Mouse (Mus musculus) urinary bladder, postnatal 36 days (tissue): ENCODE results near the gene Plxdc1.

ENCODE experiments used
- DNase-seq, 2 experiments: peaks; one replicate each; pipeline ENCODE4 v3.0.0; 2022; ENCODE audit warnings: low spot score in 2 of 2, mixed read lengths in 1 of 2

The Plxdc1 gene

GRCm38 (mm10) chr11:98016824-98017223, 30.6 kb upstream of the Plxdc1 start:
- DNase-seq, result no peak

- no peak for DNase-seq
These were observed 29.9 kb upstream of the Plxdc1 start for GRCm38 (mm10) chr11:98016177-98016576.

GRCm38 (mm10) chr11:98012831-98013230, 26.6 kb upstream of the Plxdc1 start:
- DNase-seq, result no peak

- DNase-seq, result no peak
These were observed 25.5 kb upstream of the Plxdc1 start for GRCm38 (mm10) chr11:98011716-98012115.

- no peak for DNase-seq
These were observed 21.8 kb upstream of the Plxdc1 start for GRCm38 (mm10) chr11:98008087-98008486.

GRCm38 (mm10) chr11:98005686-98006085, 19.4 kb upstream of the Plxdc1 start:
- DNase-seq, result peak in 1 of 2 experiments; percentile 45

- DNase-seq, result no peak
These were observed 18.8 kb upstream of the Plxdc1 start for GRCm38 (mm10) chr11:98005076-98005475.

GRCm38 (mm10) chr11:98004161-98004560, 17.9 kb upstream of the Plxdc1 start:
- no peak for DNase-seq

GRCm38 (mm10) chr11:98003171-98003671, 17.0 kb upstream of the Plxdc1 start:
- no peak for DNase-seq

GRCm38 (mm10) chr11:98002627-98003026, 16.4 kb upstream of the Plxdc1 start:
- DNase-seq, result peak in 1 of 2 experiments; percentile 61

- DNase-seq, result no peak
These were observed 15.7 kb upstream of the Plxdc1 start for GRCm38 (mm10) chr11:98001986-98002385.

GRCm38 (mm10) chr11:98001351-98001824, 15.1 kb upstream of the Plxdc1 start:
- no peak for DNase-seq

GRCm38 (mm10) chr11:98000378-98001140, 14.3 kb upstream of the Plxdc1 start:
- DNase-seq, result no peak

GRCm38 (mm10) chr11:97999748-98000147, 13.5 kb upstream of the Plxdc1 start:
- no peak for DNase-seq

GRCm38 (mm10) chr11:97998898-97999608, 12.8 kb upstream of the Plxdc1 start:
- no peak for DNase-seq

GRCm38 (mm10) chr11:97998074-97998793, 12.0 kb upstream of the Plxdc1 start:
- no peak for DNase-seq

- no peak for DNase-seq
These were observed 11.2 kb upstream of the Plxdc1 start for GRCm38 (mm10) chr11:97997387-97997960.

- DNase-seq, result no peak
These were observed 10.4 kb upstream of the Plxdc1 start for GRCm38 (mm10) chr11:97996691-97997090.

- DNase-seq, result peak in 1 of 2 experiments; percentile 30
These were observed 9.5 kb upstream of the Plxdc1 start, which contains the start of gene Arl5c for GRCm38 (mm10) chr11:97995564-97996288. TSS of gene Arl5c (minus strand) at chr11:97996181.

- peak; percentile 75 to 80 for DNase-seq
These were observed 8.4 kb upstream of the Plxdc1 start for GRCm38 (mm10) chr11:97994539-97995100.
